ENCODE assay signal across 17 mouse cellular contexts in genomic region chr10:93751302-93751701, GRCm38 (mm10).
DNase-seq lines count a peak whose midpoint lies in the region; ATAC-seq and TF ChIP-seq lines count a peak whose summit lies in the region.
"Had no signal": no experiment of that assay in that cellular context is flagged by ENCODE, and none has a peak within 500 bp of the region (broad histone marks: within the 10 kb centered on the region; RNA-seq: fewer than 3 reads in every experiment).

No protein-coding gene starts in this region.

- no peak for ATAC-seq in hindbrain, embryonic 14.5 days (ENCODE audit: low FRiP score)
- ATAC-seq in midbrain, embryonic 14.5 days (ENCODE audit: low FRiP score, low TSS enrichment): peak; percentile 37; the same call in 1 of the 2 replicates

- no peaks in the 10 kb centered on the region for H3K9me3 ChIP-seq in hindbrain, embryonic 14.5 days (ENCODE audit: control insufficient read depth, low read length)
- no peaks in the 10 kb centered on the region for H3K9me3 ChIP-seq in midbrain, embryonic 14.5 days (ENCODE audit: control insufficient read depth, low read length)
- H3K9me3 ChIP-seq: embryonic facial prominence, embryonic 15.5 days; forebrain, embryonic 12.5 days; heart, embryonic 10.5 days had no signal

- H3K36me3 ChIP-seq in hindbrain, embryonic 14.5 days (replicated peaks; ENCODE audit: control insufficient read depth, insufficient read depth): no peaks in the 10 kb centered on the region
- no peaks in the 10 kb centered on the region for H3K36me3 ChIP-seq in midbrain, embryonic 14.5 days (ENCODE audit: control insufficient read depth, insufficient read depth, low read length)
- H3K36me3 ChIP-seq: embryonic facial prominence, embryonic 15.5 days; forebrain, embryonic 12.5 days; heart, embryonic 10.5 days had no signal

- H3K9ac ChIP-seq in hindbrain, embryonic 14.5 days: no peak overlapping the region
- 0 out of 2 replicates have a peak overlapping the region, but pooled peaks have one; percentile 14 for H3K9ac ChIP-seq in midbrain, embryonic 14.5 days (replicated peaks; ENCODE audit: low read length)
- H3K9ac ChIP-seq: embryonic facial prominence, embryonic 15.5 days; forebrain, embryonic 12.5 days had no signal

- 0 out of 2 replicates have a peak overlapping the region, but pooled peaks have one; percentile 12 for H3K27ac ChIP-seq in gastrocnemius, adult 2 months
- H3K27ac ChIP-seq in hindbrain, embryonic 14.5 days: no peak overlapping the region
- H3K27ac ChIP-seq in midbrain, embryonic 14.5 days (replicated peaks; ENCODE audit: low read depth, low read length): no peak overlapping the region
- no peak overlapping the region for H3K27ac ChIP-seq in layer of hippocampus, adult 2 months
- H3K27ac ChIP-seq: embryonic facial prominence, embryonic 15.5 days; forebrain, embryonic 12.5 days; heart, embryonic 10.5 days had no signal

- H3K4me3 ChIP-seq in gastrocnemius, adult 2 months: no peak overlapping the region
- no peak overlapping the region for H3K4me3 ChIP-seq in hindbrain, embryonic 14.5 days (replicated peaks; ENCODE audit: low read length)
- H3K4me3 ChIP-seq in midbrain, embryonic 14.5 days (replicated peaks; ENCODE audit: low read depth, low read length): no peak overlapping the region
- no peak overlapping the region for H3K4me3 ChIP-seq in layer of hippocampus, adult 2 months
- H3K4me3 ChIP-seq: embryonic facial prominence, embryonic 15.5 days; forebrain, embryonic 12.5 days; heart, embryonic 10.5 days had no signal

- no peak for DNase-seq in gastrocnemius, adult 2 months
- no peak for DNase-seq in gastrocnemius, postnatal 4 days (ENCODE audit: low spot score in 2 of 2)
- DNase-seq in hindbrain, embryonic 14.5 days (ENCODE audit: low spot score): peak; percentile 42
- DNase-seq in midbrain, embryonic 14.5 days: peak; percentile 75
- no peak for DNase-seq in layer of hippocampus, adult 2 months (ENCODE audit: low spot score in 2 of 2)
- no peak for DNase-seq in B cell, adult 2 months
- DNase-seq in kidney, adult 9 months: no peak
- DNase-seq: adrenal gland, adult 8-10 months; cerebellum, adult 11-12 months; cerebellum, postnatal 36 days; gastrocnemius, postnatal 25 days; heart, postnatal 10 days; lung, adult 18-20 months; lung, postnatal 36 days had no signal

- no peak for TF ChIP-seq CTCF in gastrocnemius, adult 2 months (IDR thresholded peaks at IDR 0.05)
- no peak for TF ChIP-seq CTCF in layer of hippocampus, adult 2 months (conservative IDR thresholded peaks at IDR 0.05)

- 27% methylated on average over 14 of the region's 14 CpGs for WGBS in hindbrain, embryonic 14.5 days
- 23% methylated on average over 14 of the region's 14 CpGs for WGBS in midbrain, embryonic 14.5 days

- intact Hi-C loops in gastrocnemius, adult 2 months (cut with DNase I): no loop called here

- no peaks in the 10 kb centered on the region for H3K27me3 ChIP-seq in hindbrain, embryonic 14.5 days (ENCODE audit: control insufficient read depth, insufficient read depth, low read length)
- H3K27me3 ChIP-seq in midbrain, embryonic 14.5 days (ENCODE audit: control insufficient read depth, insufficient read depth, low read length): no peaks in the 10 kb centered on the region
- H3K27me3 ChIP-seq: embryonic facial prominence, embryonic 15.5 days had no signal

- H3K4me1 ChIP-seq in hindbrain, embryonic 14.5 days (replicated peaks; ENCODE audit: control insufficient read depth, insufficient read depth, low read length): no peaks in the 10 kb centered on the region
- H3K4me1 ChIP-seq in midbrain, embryonic 14.5 days (ENCODE audit: control insufficient read depth, insufficient read depth, low read length): 0 out of 2 replicates have a peak, but pooled peaks cover 4% of the 10 kb centered on the region
- H3K4me1 ChIP-seq: embryonic facial prominence, embryonic 15.5 days had no signal

- H3K4me2 ChIP-seq in hindbrain, embryonic 14.5 days (replicated peaks): no peak overlapping the region
- H3K4me2 ChIP-seq in midbrain, embryonic 14.5 days (ENCODE audit: low read length): 0 out of 2 replicates have a peak overlapping the region, but pooled peaks have one; percentile 3
- H3K4me2 ChIP-seq: embryonic facial prominence, embryonic 15.5 days; forebrain, embryonic 12.5 days had no signal

Comparison
In these comparisons a context has a peak if more than half of its experiments do, and no peak if none do; other contexts are left out.
1. DNase-seq: peak in hindbrain, embryonic 14.5 days (single experiment) and midbrain, embryonic 14.5 days (single experiment); none in gastrocnemius, adult 2 months (single experiment), gastrocnemius, postnatal 4 days (0 of 2), layer of hippocampus, adult 2 months (0 of 2), B cell, adult 2 months (0 of 2) and kidney, adult 9 months (single experiment).